Mouse (Mus musculus): ENCODE results near the gene Rassf4. TPM values are rescaled to one million over a fixed set of nuclear protein-coding genes. Genes with fewer than 3 reads are reported as not detected.
A peak's percentile ranks its signal among the peaks of the same experiment; 100 is the strongest.
"Not testable (repeated sequence)": the region's sequence is repeated elsewhere in the genome, so short reads cannot be mapped to it uniquely, and the experiment has no call there.

The Rassf4 gene
- total RNA-seq, 4 experiments from 2014 or later: 3.7 to 7.0 (median 5.1) TPM

DNA sequence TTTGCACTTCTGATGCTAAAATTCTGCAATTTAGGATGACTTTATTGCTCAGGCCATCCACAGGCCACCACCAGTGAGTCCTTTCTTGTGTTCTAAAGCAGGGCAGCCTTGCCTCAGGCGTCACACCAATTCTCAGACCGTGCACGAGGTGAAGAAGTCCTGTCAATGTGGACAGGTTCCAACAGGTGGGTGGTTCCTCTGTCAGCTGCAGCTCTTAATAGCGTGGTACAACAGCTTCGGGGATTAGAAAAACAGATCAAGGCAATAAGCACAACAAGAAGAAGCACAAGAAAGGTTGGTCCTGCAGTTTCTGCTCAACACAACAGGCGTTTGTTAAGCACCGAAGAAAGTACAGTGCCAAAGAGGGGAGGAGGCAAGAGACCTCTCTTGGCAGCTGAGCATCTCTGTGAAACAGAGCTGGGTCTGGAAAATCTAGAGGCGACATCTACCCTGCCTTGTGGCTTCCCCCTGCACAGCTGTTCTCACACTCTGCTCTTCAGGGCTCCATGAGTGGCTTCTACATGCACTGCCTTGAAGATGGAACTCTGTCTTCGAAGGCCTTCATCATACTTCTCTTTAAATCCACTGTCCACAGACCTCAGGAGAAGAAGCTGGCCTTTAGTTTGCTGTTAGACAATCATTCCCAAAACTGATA is 37.0 kb downstream of the Rassf4 start:
- DNase-seq (ENCODE audit: low spot score): no peak

DNA sequence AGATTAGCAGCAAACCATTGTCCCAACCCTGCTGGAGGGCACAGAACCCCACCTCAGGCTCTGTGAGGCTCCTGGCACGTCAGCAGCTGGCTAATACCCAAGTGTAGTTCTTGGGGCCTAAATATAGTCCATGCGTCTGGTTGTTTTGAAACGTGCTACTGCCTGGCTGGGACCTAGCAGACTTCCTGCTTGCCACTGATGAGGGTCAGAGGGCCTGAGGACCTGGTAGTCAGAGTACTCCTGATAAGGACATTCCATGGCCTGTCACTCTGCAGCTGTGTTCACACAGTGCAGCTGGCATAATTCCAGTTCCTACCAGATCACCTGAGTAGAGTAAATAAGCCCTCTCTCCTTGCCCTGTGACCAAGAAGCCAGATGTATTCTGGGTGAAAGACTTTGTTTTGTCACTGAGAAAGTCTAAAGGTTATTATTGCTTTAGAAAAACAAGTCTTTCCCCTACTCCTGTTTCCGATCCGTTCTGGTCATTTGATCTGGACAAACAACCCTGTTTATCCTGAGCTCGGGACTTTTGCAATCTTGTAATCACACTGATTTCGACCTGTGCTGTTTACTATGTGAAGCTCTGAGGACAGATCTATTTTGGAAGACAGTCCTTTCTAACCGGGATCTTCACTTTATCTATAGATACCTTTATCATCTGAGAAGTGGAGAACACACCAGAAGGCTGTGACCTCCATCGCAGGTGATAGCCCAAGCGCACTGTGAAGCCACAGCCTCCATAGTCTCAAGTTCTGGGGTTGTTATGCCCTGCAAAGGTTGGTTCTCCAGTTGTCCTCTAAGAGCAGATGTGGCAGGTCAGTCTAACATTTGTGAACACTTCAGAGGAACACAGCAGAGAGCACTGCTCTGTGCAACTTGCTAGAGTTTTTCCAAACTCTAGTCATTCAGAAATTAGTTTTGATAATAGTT is 38.2 kb downstream of the Rassf4 start:
- DNase-seq (ENCODE audit: low spot score): peak; percentile 93

DNA sequence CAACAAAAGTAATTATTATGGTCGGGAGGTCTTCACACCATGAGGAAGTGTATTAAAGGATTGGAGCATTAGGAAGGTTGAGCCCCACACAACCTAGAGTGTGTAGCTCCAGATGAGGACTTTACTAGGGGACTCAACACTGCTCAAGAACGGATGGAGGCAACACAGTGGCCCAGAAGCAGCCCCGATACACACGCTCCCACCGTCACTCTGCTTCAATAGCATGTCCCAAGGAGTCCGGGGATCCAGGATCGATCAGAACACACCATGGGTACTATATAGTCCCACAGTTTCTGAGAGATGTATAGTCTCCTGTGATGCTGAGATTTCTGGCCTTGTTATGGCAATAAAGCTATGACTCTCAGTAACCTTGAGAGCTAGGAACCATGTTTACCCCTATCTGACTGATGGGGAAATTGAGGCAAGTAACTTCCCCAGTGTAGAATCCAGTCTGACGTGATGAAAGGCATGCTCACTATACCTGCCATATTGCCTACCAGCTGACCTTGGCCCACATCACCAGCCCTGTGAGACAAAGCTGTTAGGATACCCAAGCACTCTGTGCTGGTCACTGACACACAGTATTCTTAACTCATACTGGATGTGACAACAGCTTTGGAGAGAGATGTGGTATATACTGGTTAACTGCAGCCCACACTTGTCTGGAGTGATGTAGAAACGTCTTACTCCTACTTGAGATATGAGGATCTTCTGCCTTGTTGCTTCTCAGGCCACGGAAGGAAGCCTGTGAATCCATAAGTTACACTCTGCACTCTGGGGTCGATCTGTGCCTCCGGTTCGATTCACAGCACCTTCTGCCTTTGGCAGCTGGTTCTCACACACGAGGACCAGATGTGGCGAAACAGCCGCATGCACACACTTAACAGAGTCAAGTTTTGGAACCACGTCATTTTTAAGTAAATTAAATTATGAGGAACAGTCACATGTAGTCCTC is 39.7 kb downstream of the Rassf4 start:
- DNase-seq (ENCODE audit: low spot score): no peak

DNA sequence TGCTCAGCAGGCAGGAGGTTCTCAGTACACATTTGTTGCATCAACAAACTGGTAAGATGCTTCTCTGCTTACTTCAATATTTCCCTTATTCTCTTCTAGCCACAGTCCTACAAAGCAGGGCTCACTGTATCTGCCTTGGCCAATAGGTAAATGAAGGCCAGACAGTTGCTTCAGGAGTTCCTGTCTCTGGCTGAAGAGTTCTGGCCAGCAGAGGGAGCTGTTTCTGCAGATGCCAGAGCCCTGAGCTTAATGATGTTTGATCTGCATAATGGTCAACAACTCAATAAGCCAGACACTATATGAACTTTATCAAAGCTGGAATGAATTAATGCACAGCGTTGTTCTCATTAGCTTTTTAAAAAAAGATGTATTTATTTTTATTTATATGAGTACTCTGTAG is 41.6 kb downstream of the Rassf4 start:
- DNase-seq (ENCODE audit: low spot score): peak; percentile 87

DNA sequence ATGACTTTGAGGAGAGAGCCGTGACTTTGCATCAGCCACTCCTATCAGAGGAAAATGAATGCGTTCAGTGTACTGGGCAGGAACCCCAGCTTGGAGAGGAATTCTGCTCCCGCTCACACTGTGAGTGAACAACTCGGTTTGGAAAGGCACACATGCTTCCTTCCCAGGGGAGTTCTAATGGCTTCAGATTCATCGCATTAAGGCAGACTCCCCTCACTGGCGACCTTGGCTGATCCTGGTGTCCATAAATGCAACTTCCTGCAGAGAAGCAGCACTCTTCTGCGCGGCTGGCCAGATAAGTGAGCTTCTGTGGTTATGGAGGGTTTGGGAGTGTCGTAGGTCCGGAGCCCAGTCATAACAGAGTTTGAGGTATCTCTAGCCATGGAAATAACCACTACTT is 44.0 kb downstream of the Rassf4 start:
- no peak for DNase-seq (ENCODE audit: low spot score)

DNA sequence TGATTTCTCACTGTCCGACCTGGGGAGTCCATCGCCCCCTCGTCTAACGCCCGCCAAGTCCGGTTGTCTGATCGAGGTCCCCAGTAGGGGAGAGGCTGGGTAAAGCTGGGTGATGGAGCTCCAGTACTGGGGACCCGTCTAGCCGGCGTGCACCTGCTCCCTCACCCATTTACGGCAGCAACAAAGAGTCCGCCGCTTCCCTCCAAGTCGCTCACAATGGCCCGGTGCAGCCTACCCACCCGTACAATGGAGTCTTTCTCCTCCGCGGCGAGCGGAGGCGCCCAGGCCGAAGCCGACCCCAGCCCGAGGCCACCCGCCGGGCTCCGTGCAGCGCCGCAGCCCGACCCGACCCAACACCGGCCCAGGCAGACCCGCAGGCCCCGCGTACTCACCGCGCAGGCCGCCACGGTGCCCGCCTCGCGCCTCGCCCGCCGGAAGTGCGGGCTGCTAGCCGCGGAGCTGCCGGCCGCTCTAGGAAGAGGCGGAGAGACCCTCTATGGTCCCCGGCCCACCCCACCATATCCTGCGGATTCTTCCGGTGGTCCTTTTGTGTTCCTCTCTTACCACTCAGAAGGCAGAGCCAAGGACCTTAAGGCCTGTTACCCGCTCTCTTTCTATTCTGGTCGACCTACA is 45.1 kb downstream of the Rassf4 start, which contains the start of gene Zfp422:
Gene Zfp422, minus strand, starts transcription at position 461 of the 633 bp plus-strand sequence.
- no peak for DNase-seq (ENCODE audit: low spot score)

DNA sequence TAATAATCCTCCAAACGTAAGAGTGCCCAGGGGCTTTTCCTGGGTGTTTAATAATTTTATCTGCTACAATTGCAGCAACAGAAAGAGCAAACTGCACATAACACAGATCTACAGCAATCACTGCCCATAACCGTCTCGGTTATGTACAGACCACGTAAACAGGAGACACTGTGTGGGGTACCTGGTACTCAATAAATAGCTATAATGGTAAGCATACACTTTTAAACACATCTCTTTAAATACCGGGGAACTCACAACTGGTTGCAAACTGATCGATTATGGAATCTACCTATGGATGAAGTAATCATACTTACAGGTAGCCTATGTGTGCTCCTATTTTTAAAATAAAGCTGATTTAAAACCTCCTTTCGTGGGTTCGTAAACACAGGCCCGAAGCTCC is 45.7 kb downstream of the Rassf4 start:
- DNase-seq (ENCODE audit: low spot score): no peak

DNA sequence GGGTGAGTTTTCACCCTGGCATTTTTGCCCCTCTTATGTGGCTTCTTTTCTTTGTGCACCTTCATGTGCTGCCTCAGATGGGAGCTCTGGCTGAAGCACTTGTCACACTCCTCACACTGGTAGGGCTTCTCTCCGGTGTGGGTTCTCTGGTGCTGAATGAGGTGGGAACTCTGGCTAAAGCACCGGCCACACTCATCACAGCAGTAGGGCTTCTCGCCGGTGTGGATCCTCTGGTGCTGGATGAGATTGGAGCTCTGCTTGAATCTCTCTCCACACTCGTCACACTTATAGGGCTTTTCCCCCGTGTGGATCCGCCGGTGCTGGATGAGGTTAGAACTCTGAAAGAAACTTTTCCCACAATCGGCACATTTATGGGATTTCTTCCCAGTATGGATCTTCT is 47.3 kb downstream of the Rassf4 start:
- DNase-seq (ENCODE audit: low spot score): not testable (repeated sequence)

DNA sequence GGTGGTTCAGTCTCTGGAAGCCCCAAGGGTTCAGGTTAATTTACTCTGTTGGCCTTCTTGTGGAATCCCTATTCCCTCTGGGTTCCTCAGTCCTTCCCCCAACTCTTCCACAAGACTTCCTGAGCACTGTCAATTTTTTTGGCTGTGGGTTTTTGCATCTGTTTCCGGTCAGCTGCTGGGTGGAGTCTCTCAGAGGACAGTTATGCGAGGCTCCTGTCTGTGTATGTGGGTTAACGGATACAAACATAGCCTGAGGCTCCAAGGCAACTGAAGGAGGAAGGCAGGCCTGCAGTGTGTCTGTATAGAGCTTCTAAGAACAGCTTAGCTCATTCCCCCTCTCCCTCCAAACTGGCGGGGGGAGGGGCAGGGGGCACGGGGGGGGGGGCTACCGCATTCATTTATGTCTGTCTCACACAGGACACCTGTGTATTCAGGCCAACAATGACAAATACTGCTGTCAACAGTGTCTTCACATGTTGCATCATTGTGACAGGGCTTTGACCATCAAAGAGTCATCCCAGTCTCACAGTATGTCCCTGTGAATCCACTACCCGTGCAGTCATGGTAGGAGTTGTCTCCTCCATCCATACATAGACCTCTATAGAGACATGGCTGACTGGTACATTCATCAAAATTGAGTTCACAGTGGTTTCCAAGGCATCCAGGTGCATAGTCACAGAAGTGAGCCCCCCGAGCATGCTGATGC is 52.3 kb downstream of the Rassf4 start:
- DNase-seq (ENCODE audit: low spot score): peak; percentile 47

DNA sequence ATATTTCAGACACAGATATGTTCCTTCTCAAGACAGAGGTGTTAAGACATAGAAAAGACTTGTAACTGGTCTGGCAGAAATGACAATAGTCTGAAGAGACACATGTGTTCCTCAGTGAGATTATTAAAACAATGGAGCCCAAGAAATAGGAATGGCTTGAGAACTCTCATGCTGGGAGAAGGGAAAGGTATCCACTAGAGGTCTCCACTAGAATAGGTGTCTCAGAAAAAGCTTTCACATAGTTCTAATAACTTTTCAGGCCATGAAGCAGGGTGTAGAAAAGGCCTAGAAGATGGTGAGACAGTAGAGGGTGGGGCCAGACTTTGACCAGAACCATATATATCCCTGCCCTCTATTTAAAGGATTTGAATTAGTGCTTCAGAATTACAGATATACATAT is 55.7 kb downstream of the Rassf4 start:
- DNase-seq (ENCODE audit: low spot score): no peak

DNA sequence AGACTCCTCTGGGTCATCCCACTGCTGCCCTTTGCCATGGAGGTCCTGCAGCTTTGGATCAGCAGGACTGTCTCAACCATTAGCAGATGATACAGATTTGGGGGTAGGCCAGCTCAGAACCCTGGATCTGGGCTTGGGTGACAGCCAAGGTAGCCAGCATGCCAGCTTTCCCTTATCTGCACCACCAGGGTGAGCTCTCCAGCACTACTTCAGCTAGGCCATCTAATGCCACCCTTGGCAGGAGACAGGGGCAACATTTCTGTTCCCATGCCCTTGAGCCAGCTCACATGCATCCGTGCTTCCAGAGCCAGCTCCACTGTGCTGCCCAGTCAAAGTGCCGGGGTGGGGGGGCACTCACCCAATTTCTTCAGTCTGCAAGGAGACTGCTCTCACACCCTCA is 58.0 kb downstream of the Rassf4 start:
- DNase-seq (ENCODE audit: low spot score): no peak

DNA sequence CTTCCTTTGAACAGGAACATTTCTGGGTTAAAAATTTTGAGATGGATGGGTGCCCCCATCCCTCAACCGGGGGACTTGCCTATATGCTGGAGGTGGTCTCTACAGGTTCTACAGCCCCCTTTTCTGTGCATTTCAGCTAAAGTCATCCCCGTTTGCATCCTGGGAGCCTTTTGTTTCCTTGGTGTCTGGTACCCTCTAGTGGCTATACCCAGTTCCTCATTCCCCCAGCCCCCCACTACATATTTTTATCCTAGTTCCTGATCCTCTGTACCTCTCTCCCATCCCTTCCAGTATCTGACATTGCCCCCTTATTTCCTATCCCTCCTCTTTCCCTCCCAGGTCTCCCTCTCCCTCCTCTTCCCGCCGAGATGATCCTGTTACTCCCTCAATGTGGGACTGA is 66.5 kb downstream of the Rassf4 start:
- DNase-seq (ENCODE audit: low spot score): no peak

DNA sequence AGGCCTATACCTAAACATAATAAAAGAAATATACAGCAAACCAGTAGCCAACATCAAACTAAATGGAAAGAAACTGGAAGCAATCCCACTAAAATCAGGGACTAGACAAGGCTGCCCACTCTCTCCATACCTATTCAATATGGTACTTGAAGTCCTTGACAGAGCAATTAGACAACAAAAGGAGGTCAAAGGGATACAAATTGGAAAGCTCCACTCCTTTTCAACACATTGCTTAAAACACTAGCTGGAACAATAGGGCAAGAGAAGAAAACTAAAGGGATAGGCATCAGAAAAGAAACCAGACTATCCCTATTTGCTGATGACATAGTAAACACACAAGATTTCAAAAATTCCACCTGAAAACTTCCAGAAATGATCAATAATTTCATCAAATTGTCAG is 72.8 kb downstream of the Rassf4 start:
- not testable (repeated sequence) for DNase-seq (ENCODE audit: low spot score)

DNA sequence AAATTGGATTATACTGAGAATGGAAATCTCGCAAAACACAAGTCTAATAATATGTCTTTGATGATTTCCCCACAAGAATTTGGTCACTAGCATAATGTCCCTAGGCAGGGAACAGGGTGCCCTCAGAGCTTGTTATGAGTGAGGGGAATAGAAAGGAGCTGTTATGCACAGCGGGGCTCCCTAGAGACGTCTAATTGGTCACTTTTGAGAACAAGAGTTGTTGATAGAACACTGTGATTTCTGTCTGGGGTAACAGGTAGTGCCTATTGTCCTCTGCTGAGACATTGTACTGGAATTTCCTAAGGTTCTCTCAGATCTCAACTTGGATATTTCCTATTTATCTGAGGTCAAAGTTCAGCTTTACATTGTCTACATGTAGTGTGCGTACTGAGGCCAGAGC is 89.7 kb downstream of the Rassf4 start, which contains the start of gene Olfr215:
Gene Olfr215, minus strand, starts transcription at position 101 of the 400 bp plus-strand sequence.
- no peak for DNase-seq (ENCODE audit: low spot score)

Small RNA genes within 50 kb of the gene (microRNA-seq; reads per million reads assigned to microRNA genes)
- not detected for gene Mir7043

Other genes starting within 250 kb of the Rassf4 start
- gene Alox5, start 212.8 kb downstream of the Rassf4 start, total RNA-seq (2022): 10 to 100 TPM; 10.2 to 18.7 (median 14.2) TPM
- not detected for gene Olfr211, start 184.9 kb downstream of the Rassf4 start, total RNA-seq (2022)
- not detected for gene Olfr212, start 167.4 kb downstream of the Rassf4 start, total RNA-seq (2022)
- gene Olfr213, start 135.5 kb downstream of the Rassf4 start, total RNA-seq (2022): not detected
- 1 to 10 TPM; 1.4 to 2.0 (median 1.8) TPM for gene Gm5580, start 122.8 kb downstream of the Rassf4 start, total RNA-seq (2022)
- not detected for gene Olfr214, start 119.7 kb downstream of the Rassf4 start, total RNA-seq (2022)
- not detected for gene Olfr215, start 89.8 kb downstream of the Rassf4 start, total RNA-seq (2022)
- gene Zfp422, start 45.0 kb downstream of the Rassf4 start, total RNA-seq (2022): 10 to 100 TPM; 13.6 to 15.5 (median 14.8) TPM
- gene Depp1, start 23.3 kb downstream of the Rassf4 start, total RNA-seq (2022): 10 to 100 TPM; 32.2 to 58.5 (median 41.2) TPM
- under 1 TPM in 3 of 4 experiments, not detected in 1; 0.03 TPM for gene Tmem72, start 43.0 kb upstream of the Rassf4 start, total RNA-seq (2022)